Mouse (Mus musculus): ENCODE data around the gene Vav3. TPM values are rescaled to one million over a fixed set of nuclear protein-coding genes. Genes with fewer than 3 reads are reported as not detected.

Vav3 gene
- polyA plus RNA-seq, 1 experiment = 4.3 TPM

GRCm38 (mm10) chr3:109561295-109561694, 220.8 kb downstream of the Vav3 start:
- H3K27ac ChIP-seq (ENCODE audit: control insufficient read depth, insufficient read depth, low read depth, low read length) = no peak overlapping the region
- H3K4me1 ChIP-seq (ENCODE audit: control insufficient read depth, insufficient read depth, low read length) = no peaks in the 10 kb centered on the region
- no peaks in the 10 kb centered on the region for H3K27me3 ChIP-seq (ENCODE audit: control insufficient read depth, insufficient read depth, low read length)
- TF ChIP-seq POLR2A (IDR thresholded peaks at IDR 0.05; ENCODE audit: control insufficient read depth, low read depth, low read length) (no peak), CTCF (IDR thresholded peaks at IDR 0.05; ENCODE audit: control insufficient read depth, insufficient read depth, insufficient replicate concordance, low read depth, low read length) (no peak)
- H3K4me3 ChIP-seq (ENCODE audit: control insufficient read depth, low read depth, low read length) = no peak overlapping the region
- H3K36me3 ChIP-seq (ENCODE audit: control insufficient read depth, insufficient read depth, low read length) = no peaks in the 10 kb centered on the region

- no peaks in the 10 kb centered on the region for H3K36me3 ChIP-seq (ENCODE audit: control insufficient read depth, insufficient read depth, low read length)
- no peak overlapping the region for H3K4me3 ChIP-seq (ENCODE audit: control insufficient read depth, low read depth, low read length)
- H3K27me3 ChIP-seq (ENCODE audit: control insufficient read depth, insufficient read depth, low read length) = no peaks in the 10 kb centered on the region
- TF ChIP-seq POLR2A (IDR thresholded peaks at IDR 0.05; ENCODE audit: control insufficient read depth, low read depth, low read length) (no peak), CTCF (IDR thresholded peaks at IDR 0.05; ENCODE audit: control insufficient read depth, insufficient read depth, insufficient replicate concordance, low read depth, low read length) (no peak)
- H3K4me1 ChIP-seq (ENCODE audit: control insufficient read depth, insufficient read depth, low read length) = no peaks in the 10 kb centered on the region
- H3K27ac ChIP-seq (ENCODE audit: control insufficient read depth, insufficient read depth, low read depth, low read length) = no peak overlapping the region
Measured at GRCm38 (mm10) chr3:109561776-109562175, 221.3 kb downstream of the Vav3 start.

GRCm38 (mm10) chr3:109562268-109562667, 221.8 kb downstream of the Vav3 start:
- H3K27ac ChIP-seq (ENCODE audit: control insufficient read depth, insufficient read depth, low read depth, low read length) = no peak overlapping the region
- H3K27me3 ChIP-seq (ENCODE audit: control insufficient read depth, insufficient read depth, low read length) = no peaks in the 10 kb centered on the region
- no peaks in the 10 kb centered on the region for H3K36me3 ChIP-seq (ENCODE audit: control insufficient read depth, insufficient read depth, low read length)
- no peaks in the 10 kb centered on the region for H3K4me1 ChIP-seq (ENCODE audit: control insufficient read depth, insufficient read depth, low read length)
- no peak overlapping the region for H3K4me3 ChIP-seq (ENCODE audit: control insufficient read depth, low read depth, low read length)
- TF ChIP-seq POLR2A (IDR thresholded peaks at IDR 0.05; ENCODE audit: control insufficient read depth, low read depth, low read length) (no peak), CTCF (IDR thresholded peaks at IDR 0.05; ENCODE audit: control insufficient read depth, insufficient read depth, insufficient replicate concordance, low read depth, low read length) (no peak)

- H3K27ac ChIP-seq (ENCODE audit: control insufficient read depth, insufficient read depth, low read depth, low read length) = no peak overlapping the region
- no peak for TF ChIP-seq CTCF (IDR thresholded peaks at IDR 0.05; ENCODE audit: control insufficient read depth, insufficient read depth, insufficient replicate concordance, low read depth, low read length)
- TF ChIP-seq POLR2A (IDR thresholded peaks at IDR 0.05; ENCODE audit: control insufficient read depth, low read depth, low read length) = no peak
- H3K27me3 ChIP-seq (ENCODE audit: control insufficient read depth, insufficient read depth, low read length) = no peaks in the 10 kb centered on the region
- no peaks in the 10 kb centered on the region for H3K4me1 ChIP-seq (ENCODE audit: control insufficient read depth, insufficient read depth, low read length)
- H3K4me3 ChIP-seq (ENCODE audit: control insufficient read depth, low read depth, low read length) = no peak overlapping the region
- H3K36me3 ChIP-seq (ENCODE audit: control insufficient read depth, insufficient read depth, low read length) = no peaks in the 10 kb centered on the region
Measured at GRCm38 (mm10) chr3:109564443-109564842, 224.0 kb downstream of the Vav3 start.

GRCm38 (mm10) chr3:109568542-109569265, 228.3 kb downstream of the Vav3 start:
- Histone ChIP-seq H3K27ac (ENCODE audit: control insufficient read depth, insufficient read depth, low read depth, low read length) (no peak overlapping the region), H3K4me1 (ENCODE audit: control insufficient read depth, insufficient read depth, low read length) (no peaks in the 10 kb centered on the region), H3K4me3 (ENCODE audit: control insufficient read depth, low read depth, low read length) (no peak overlapping the region), H3K27me3 (ENCODE audit: control insufficient read depth, insufficient read depth, low read length) (no peaks in the 10 kb centered on the region), H3K36me3 (ENCODE audit: control insufficient read depth, insufficient read depth, low read length) (no peaks in the 10 kb centered on the region)
- TF ChIP-seq POLR2A (IDR thresholded peaks at IDR 0.05; ENCODE audit: control insufficient read depth, low read depth, low read length) (no peak), CTCF (IDR thresholded peaks at IDR 0.05; ENCODE audit: control insufficient read depth, insufficient read depth, insufficient replicate concordance, low read depth, low read length) (no peak)

GRCm38 (mm10) chr3:109571483-109571882, 231.0 kb downstream of the Vav3 start:
- H3K4me1 ChIP-seq (ENCODE audit: control insufficient read depth, insufficient read depth, low read length) = no peaks in the 10 kb centered on the region
- TF ChIP-seq POLR2A (IDR thresholded peaks at IDR 0.05; ENCODE audit: control insufficient read depth, low read depth, low read length) (no peak), CTCF (IDR thresholded peaks at IDR 0.05; ENCODE audit: control insufficient read depth, insufficient read depth, insufficient replicate concordance, low read depth, low read length) (no peak)

GRCm38 (mm10) chr3:109572871-109573270, 232.4 kb downstream of the Vav3 start:
- no peaks in the 10 kb centered on the region for H3K27me3 ChIP-seq (ENCODE audit: control insufficient read depth, insufficient read depth, low read length)
- H3K36me3 ChIP-seq (ENCODE audit: control insufficient read depth, insufficient read depth, low read length) = no peaks in the 10 kb centered on the region
- no peak for TF ChIP-seq POLR2A (IDR thresholded peaks at IDR 0.05; ENCODE audit: control insufficient read depth, low read depth, low read length)
- TF ChIP-seq CTCF (IDR thresholded peaks at IDR 0.05; ENCODE audit: control insufficient read depth, insufficient read depth, insufficient replicate concordance, low read depth, low read length) = no peak
- H3K4me3 ChIP-seq (ENCODE audit: control insufficient read depth, low read depth, low read length) = no peak overlapping the region
- H3K27ac ChIP-seq (ENCODE audit: control insufficient read depth, insufficient read depth, low read depth, low read length) = no peak overlapping the region
- H3K4me1 ChIP-seq (ENCODE audit: control insufficient read depth, insufficient read depth, low read length) = no peaks in the 10 kb centered on the region

More at GRCm38 (mm10) chr3:109571483-109571882, 231.0 kb downstream of the Vav3 start:
- no peak overlapping the region for H3K4me3 ChIP-seq (ENCODE audit: control insufficient read depth, low read depth, low read length)
- no peaks in the 10 kb centered on the region for H3K36me3 ChIP-seq (ENCODE audit: control insufficient read depth, insufficient read depth, low read length)
- no peak overlapping the region for H3K27ac ChIP-seq (ENCODE audit: control insufficient read depth, insufficient read depth, low read depth, low read length)
- H3K27me3 ChIP-seq (ENCODE audit: control insufficient read depth, insufficient read depth, low read length) = no peaks in the 10 kb centered on the region

All from testis, adult 2 months (tissue).